Mouse (Mus musculus): ENCODE measurements around the gene Tars2.

DNA sequence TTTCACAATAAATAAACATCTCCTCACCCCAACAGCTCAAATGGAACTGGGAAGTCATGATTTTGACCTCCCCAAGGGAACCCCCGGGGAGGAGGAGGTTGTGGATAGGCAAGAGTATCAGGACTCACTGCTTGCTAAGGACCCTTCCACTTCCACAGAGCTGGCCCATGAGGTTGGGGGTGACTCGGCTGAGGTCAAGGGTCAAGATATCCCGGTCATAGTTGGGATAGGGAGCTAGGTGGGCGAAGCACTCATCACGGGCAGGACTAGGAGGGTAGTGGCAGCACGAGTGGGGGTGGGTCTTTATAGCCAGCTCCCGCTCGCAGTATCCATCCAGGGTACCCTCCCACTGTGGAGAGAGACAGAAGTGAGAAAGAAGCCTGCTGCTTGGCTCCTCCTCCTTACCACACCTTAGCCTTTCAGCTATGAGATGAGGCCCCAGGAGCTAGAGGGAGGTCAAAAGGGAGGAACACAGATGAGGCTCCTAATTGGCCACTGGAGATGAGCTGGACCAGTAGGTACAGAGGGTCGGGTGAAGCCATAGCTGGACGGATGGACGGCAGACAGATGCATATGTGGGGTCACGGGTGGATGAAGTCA is 24.8 kb downstream of the Tars2 start:
- TF ChIP-seq GATA1 (IDR thresholded peaks at IDR 0.05; ENCODE audit: low read length) = no peak
- TF ChIP-seq TAL1 (IDR thresholded peaks at IDR 0.05; ENCODE audit: low read length) = no peak

Data from erythroblast, embryonic 14.5 days (primary cell).